Mouse (Mus musculus): Measurements from ENCODE around the gene Pfdn5. TPM values are rescaled to one million over a fixed set of nuclear protein-coding genes. Genes with fewer than 3 reads are reported as not detected.

Pfdn5 gene
- 429 and 443 TPM in 2 replicates for polyA plus RNA-seq (2015; fragmentation: Nextera tagmentation; extraction: Ambion mirVana)

DNA sequence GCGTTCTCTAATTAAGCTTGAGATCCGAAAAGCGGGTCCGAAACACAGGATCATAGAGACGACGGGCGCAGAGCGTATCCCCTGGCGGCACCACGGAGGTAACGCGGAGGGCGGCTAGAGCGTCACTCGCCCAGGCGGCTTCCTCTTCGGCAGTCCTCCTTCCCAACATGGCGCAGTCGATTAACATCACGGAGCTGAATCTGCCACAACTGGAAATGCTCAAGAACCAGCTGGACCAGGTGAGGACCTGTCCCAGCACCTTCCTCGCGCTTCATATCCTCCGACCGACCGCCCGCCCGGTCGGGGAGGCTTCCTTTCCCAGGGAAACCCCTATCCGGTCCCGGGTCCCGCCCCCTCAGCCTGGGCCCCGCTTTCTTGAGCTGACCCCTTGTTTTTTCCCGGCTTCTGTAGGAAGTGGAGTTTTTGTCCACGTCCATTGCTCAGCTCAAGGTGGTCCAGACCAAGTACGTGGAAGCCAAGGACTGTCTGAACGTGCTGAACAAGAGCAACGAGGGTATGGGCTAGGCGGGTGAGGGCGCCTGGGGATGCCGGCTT, at the start of gene Pfdn5:
Pfdn5 (plus strand) TSS at position 95 of the 555 bp plus-strand sequence.
- Histone ChIP-seq H3K27ac (ENCODE audit: low read length) (0 out of 2 replicates have a peak within 1 kb of the TSS, but pooled peaks have one; percentile 36), H3K4me1 (replicated peaks; ENCODE audit: control insufficient read depth, insufficient read depth, low read length) (peaks cover 9% of the 10 kb centered on the region), H3K4me2 (ENCODE audit: low read length) (peak within 1 kb of the TSS; percentile 64), H3K9ac (replicated peaks; ENCODE audit: low read depth, low read length) (peak within 1 kb of the TSS; percentile 80), H3K9me3 (ENCODE audit: control insufficient read depth, low read length) (no peaks in the 10 kb centered on the region), H3K4me3 (replicated peaks; ENCODE audit: low read length) (peak within 1 kb of the TSS; percentile 73), H3K36me3 (ENCODE audit: control insufficient read depth, insufficient read depth) (peaks cover 6% of the 10 kb centered on the region; the same call in 1 of the 2 replicates), H3K27me3 (replicated peaks; ENCODE audit: control insufficient read depth, insufficient read depth, low read length) (no peaks in the 10 kb centered on the region)
- WGBS: under 1% methylated on average over 40 of the region's 40 CpGs
- peak; percentile 97 for ATAC-seq

DNA sequence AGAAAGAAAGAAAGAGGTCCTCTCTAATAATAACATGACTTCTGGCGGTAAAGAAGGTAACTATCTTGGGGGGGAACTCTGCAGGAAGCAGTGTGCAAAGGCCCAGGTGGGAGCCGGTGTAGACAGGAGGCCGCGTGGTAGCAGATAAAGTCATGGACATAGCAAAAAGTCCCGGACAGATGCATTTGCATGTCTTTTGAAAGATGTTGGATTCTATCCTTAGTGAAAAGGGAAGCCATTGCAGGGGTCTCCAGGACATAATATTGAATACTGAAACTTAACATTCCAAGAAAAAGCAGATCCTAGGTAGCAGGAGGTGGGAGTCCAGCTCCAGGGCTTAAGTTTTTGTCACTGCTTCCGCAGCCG, 47.2 kb upstream of the Pfdn5 start:
- H3K27me3 ChIP-seq (replicated peaks; ENCODE audit: control insufficient read depth, insufficient read depth, low read length): no peaks in the 10 kb centered on the region
- 36% methylated on average over 7 of the region's 7 CpGs for WGBS
- H3K27ac ChIP-seq (ENCODE audit: low read length): peak overlapping the region; percentile 68
- ATAC-seq: 0 out of 2 replicates have a peak, but pooled peaks have one; percentile 5
- peaks cover 8% of the 10 kb centered on the region for H3K36me3 ChIP-seq (ENCODE audit: control insufficient read depth, insufficient read depth)
- peaks cover 15% of the 10 kb centered on the region for H3K4me1 ChIP-seq (replicated peaks; ENCODE audit: control insufficient read depth, insufficient read depth, low read length)
- peak overlapping the region; percentile 82 for H3K4me3 ChIP-seq (replicated peaks; ENCODE audit: low read length)
- H3K9me3 ChIP-seq (ENCODE audit: control insufficient read depth, low read length): no peaks in the 10 kb centered on the region
- peak overlapping the region; percentile 86 for H3K9ac ChIP-seq (replicated peaks; ENCODE audit: low read depth, low read length)
- peak overlapping the region; percentile 98 for H3K4me2 ChIP-seq (ENCODE audit: low read length)

DNA sequence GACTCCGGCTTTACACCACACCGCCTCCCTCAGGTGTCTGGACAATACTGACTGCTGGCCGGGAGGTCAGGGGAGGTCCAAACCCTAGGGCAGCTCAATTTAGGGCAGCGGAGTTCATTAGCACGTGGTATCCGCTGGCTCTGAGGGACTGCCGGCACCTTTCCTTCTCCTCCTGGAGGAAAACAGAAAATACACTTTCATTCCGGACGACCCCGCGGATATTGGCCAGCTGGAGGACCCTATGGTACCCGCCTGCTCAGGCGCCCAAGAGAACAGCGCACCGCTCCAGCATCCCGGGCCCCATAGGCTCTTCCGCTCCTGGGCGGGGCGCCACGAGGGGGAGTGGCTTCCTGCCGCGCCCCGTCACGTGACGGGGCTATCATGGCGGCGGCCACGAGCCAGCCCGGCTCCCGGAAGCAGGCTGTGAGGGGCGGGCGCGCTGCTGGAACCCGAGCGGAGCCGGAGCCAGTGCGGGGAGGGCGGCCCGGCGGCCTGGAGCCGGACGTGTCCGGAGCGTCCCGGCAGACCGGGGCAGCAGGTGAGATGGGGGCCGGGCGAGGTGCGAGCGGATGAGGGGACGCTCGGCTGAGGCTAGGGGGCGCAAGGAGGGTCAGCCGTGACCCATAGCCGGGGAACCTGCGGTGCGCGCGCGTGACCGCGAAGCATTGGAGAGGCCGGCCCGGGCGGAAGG, 46.7 kb upstream of the Pfdn5 start, which contains the start of gene Mfsd5:
Mfsd5 (plus strand) TSS at position 363 of the 691 bp plus-strand sequence.
- H3K9me3 ChIP-seq (ENCODE audit: control insufficient read depth, low read length): no peaks in the 10 kb centered on the region
- peaks cover 15% of the 10 kb centered on the region for H3K4me1 ChIP-seq (replicated peaks; ENCODE audit: control insufficient read depth, insufficient read depth, low read length)
- peak within 1 kb of the TSS; percentile 82 for H3K4me3 ChIP-seq (replicated peaks; ENCODE audit: low read length)
- H3K36me3 ChIP-seq (ENCODE audit: control insufficient read depth, insufficient read depth): peaks cover 8% of the 10 kb centered on the region
- peak within 1 kb of the TSS; percentile 98 for H3K4me2 ChIP-seq (ENCODE audit: low read length)
- WGBS: under 1% methylated on average over 63 of the region's 65 CpGs
- peak within 1 kb of the TSS; percentile 86 for H3K9ac ChIP-seq (replicated peaks; ENCODE audit: low read depth, low read length)
- ATAC-seq: peak; percentile 97
- H3K27ac ChIP-seq (ENCODE audit: low read length): peak within 1 kb of the TSS; percentile 68
- no peaks in the 10 kb centered on the region for H3K27me3 ChIP-seq (replicated peaks; ENCODE audit: control insufficient read depth, insufficient read depth, low read length)

DNA sequence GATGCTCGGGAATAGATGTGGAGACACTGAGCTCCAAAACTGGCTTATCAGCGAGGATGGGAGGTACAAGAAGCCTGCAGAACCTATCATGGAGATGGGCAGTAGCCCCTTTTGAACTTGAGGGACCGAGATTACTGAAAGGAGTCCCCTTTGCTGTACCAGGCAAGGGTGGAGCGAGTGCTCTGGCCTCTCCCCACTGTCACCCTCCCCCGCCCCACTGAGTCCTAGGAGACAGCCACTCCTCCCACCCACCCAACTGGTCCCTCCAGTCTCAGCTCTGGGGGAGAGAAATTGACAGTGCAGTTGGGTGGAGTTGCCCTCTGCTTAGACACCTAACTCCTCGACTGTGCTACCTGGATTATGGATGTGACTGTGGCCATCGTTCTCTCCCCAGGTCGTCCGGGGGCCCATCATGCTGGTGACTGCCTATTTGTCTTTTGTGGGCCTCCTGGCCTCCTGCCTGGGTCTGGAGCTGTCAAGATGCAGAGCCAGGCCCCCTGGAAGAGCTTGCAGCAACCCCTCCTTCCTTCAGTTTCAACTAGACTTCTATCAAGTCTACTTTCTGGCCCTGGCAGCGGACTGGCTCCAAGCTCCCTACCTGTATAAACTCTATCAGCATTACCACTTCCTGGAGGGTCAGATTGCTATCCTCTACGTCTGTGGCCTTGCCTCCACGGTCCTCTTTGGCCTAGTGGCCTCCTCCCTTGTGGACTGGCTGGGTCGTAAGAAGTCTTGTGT, 46.0 kb upstream of the Pfdn5 start:
- peak overlapping the region; percentile 89 for H3K4me2 ChIP-seq (ENCODE audit: low read length)
- peaks cover 8% of the 10 kb centered on the region for H3K36me3 ChIP-seq (ENCODE audit: control insufficient read depth, insufficient read depth)
- H3K4me3 ChIP-seq (replicated peaks; ENCODE audit: low read length): peak overlapping the region; percentile 82
- no peaks in the 10 kb centered on the region for H3K27me3 ChIP-seq (replicated peaks; ENCODE audit: control insufficient read depth, insufficient read depth, low read length)
- peak overlapping the region; percentile 86 for H3K9ac ChIP-seq (replicated peaks; ENCODE audit: low read depth, low read length)
- no peaks in the 10 kb centered on the region for H3K9me3 ChIP-seq (ENCODE audit: control insufficient read depth, low read length)
- H3K27ac ChIP-seq (ENCODE audit: low read length): peak overlapping the region; percentile 68
- H3K4me1 ChIP-seq (replicated peaks; ENCODE audit: control insufficient read depth, insufficient read depth, low read length): peaks cover 15% of the 10 kb centered on the region
- WGBS: 32% methylated on average over 13 of the region's 13 CpGs
- ATAC-seq: peak; percentile 37

GRCm38 (mm10) chr15:102280623-102281022, 45.3 kb upstream of the Pfdn5 start:
- peaks cover 15% of the 10 kb centered on the region for H3K4me1 ChIP-seq (replicated peaks; ENCODE audit: control insufficient read depth, insufficient read depth, low read length)
- H3K4me3 ChIP-seq (replicated peaks; ENCODE audit: low read length): no peak overlapping the region
- no peak for ATAC-seq
- peaks cover 8% of the 10 kb centered on the region for H3K36me3 ChIP-seq (ENCODE audit: control insufficient read depth, insufficient read depth)
- H3K9me3 ChIP-seq (ENCODE audit: control insufficient read depth, low read length): no peaks in the 10 kb centered on the region
- WGBS: 95% methylated on average over 19 of the region's 19 CpGs
- H3K27me3 ChIP-seq (replicated peaks; ENCODE audit: control insufficient read depth, insufficient read depth, low read length): no peaks in the 10 kb centered on the region
- H3K4me2 ChIP-seq (ENCODE audit: low read length): no peak overlapping the region
- no peak overlapping the region for H3K27ac ChIP-seq (ENCODE audit: low read length)
- H3K9ac ChIP-seq (replicated peaks; ENCODE audit: low read depth, low read length): no peak overlapping the region

DNA sequence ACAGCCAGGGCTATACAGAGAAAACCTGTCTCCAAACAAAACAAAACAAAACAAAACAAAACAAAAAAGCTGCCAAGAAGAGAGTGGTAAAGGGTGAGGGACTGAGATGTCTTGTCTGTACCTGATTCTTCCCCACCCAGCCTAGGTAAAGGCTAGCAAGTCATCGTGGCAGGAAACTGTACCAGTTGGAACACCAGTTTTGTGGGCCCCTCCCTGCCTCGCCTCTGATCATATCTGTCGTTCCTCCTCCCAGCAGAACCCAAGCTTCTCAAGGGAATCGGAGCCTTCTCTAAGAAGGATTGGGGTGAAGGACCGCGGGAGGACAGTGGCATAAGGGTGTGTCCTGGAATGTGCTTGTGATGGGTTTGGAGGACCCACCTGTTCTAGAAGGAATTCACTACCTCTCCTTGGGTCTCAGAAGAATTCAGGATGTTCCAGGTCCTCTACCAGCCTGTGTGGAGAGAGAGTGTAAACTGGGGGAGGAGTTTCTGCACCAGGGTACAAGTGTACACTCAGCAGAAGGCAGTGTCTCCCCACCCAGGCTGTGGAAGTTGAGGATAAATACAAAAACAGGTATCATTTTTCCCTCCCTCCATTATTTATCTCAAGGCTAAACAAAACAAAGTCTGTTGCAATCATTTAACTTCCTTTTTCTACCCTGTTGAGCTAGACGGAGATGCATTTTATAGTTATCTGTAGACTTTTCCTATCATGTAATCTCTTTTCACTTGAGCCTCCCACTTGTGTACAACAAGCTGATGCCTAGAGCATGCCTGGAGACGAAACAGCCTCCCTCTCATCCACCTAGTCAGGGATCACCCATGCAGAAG, 43.2 kb upstream of the Pfdn5 start:
- 90% methylated on average over 8 of the region's 8 CpGs for WGBS
- Histone ChIP-seq H3K36me3 (ENCODE audit: control insufficient read depth, insufficient read depth) (peaks cover 8% of the 10 kb centered on the region), H3K9me3 (ENCODE audit: control insufficient read depth, low read length) (no peaks in the 10 kb centered on the region), H3K27me3 (replicated peaks; ENCODE audit: control insufficient read depth, insufficient read depth, low read length) (no peaks in the 10 kb centered on the region), H3K27ac (ENCODE audit: low read length) (no peak overlapping the region), H3K4me2 (ENCODE audit: low read length) (no peak overlapping the region), H3K4me1 (replicated peaks; ENCODE audit: control insufficient read depth, insufficient read depth, low read length) (peaks cover 15% of the 10 kb centered on the region), H3K4me3 (replicated peaks; ENCODE audit: low read length) (no peak overlapping the region), H3K9ac (replicated peaks; ENCODE audit: low read depth, low read length) (no peak overlapping the region)
- ATAC-seq: no peak

- H3K4me3 ChIP-seq (replicated peaks; ENCODE audit: low read length): no peak overlapping the region
- H3K9me3 ChIP-seq (ENCODE audit: control insufficient read depth, low read length): no peaks in the 10 kb centered on the region
- no peak overlapping the region for H3K9ac ChIP-seq (replicated peaks; ENCODE audit: low read depth, low read length)
- peaks cover 8% of the 10 kb centered on the region for H3K36me3 ChIP-seq (ENCODE audit: control insufficient read depth, insufficient read depth)
- WGBS: 82% methylated on average over 3 of the region's 3 CpGs
- H3K4me2 ChIP-seq (ENCODE audit: low read length): no peak overlapping the region
- no peak for ATAC-seq
- H3K27ac ChIP-seq (ENCODE audit: low read length): no peak overlapping the region
- H3K27me3 ChIP-seq (replicated peaks; ENCODE audit: control insufficient read depth, insufficient read depth, low read length): no peaks in the 10 kb centered on the region
- peaks cover 13% of the 10 kb centered on the region for H3K4me1 ChIP-seq (replicated peaks; ENCODE audit: control insufficient read depth, insufficient read depth, low read length)
Observed at GRCm38 (mm10) chr15:102283648-102284047, 42.3 kb upstream of the Pfdn5 start.

- H3K4me3 ChIP-seq (replicated peaks; ENCODE audit: low read length): no peak overlapping the region
- no peak overlapping the region for H3K4me2 ChIP-seq (ENCODE audit: low read length)
- no peak overlapping the region for H3K9ac ChIP-seq (replicated peaks; ENCODE audit: low read depth, low read length)
- no peak overlapping the region for H3K27ac ChIP-seq (ENCODE audit: low read length)
- H3K36me3 ChIP-seq (ENCODE audit: control insufficient read depth, insufficient read depth): no peaks in the 10 kb centered on the region
- H3K4me1 ChIP-seq (replicated peaks; ENCODE audit: control insufficient read depth, insufficient read depth, low read length): no peaks in the 10 kb centered on the region
- no peaks in the 10 kb centered on the region for H3K27me3 ChIP-seq (replicated peaks; ENCODE audit: control insufficient read depth, insufficient read depth, low read length)
- H3K9me3 ChIP-seq (ENCODE audit: control insufficient read depth, low read length): no peaks in the 10 kb centered on the region
- no peak for ATAC-seq
Observed at GRCm38 (mm10) chr15:102287395-102287794, 38.5 kb upstream of the Pfdn5 start.

Data from forebrain, embryonic 16.5 days (tissue).